ENCODE assay signal across 9 mouse cellular contexts in genomic region chr7:75594801-75595200, GRCm38 (mm10).
DNase-seq lines count a peak whose midpoint lies in the region; ATAC-seq lines count a peak whose summit lies in the region.
"Had no signal": no experiment of that assay in that cellular context is flagged by ENCODE, and none has a peak within 500 bp of the region (broad histone marks: within the 10 kb centered on the region; RNA-seq: fewer than 3 reads in every experiment).

No protein-coding gene starts in this region.

- peaks cover 14% of the 10 kb centered on the region for H3K36me3 ChIP-seq in kidney, embryonic 15.5 days
- no peaks in the 10 kb centered on the region for H3K36me3 ChIP-seq in liver, embryonic 11.5 days (ENCODE audit: control insufficient read depth, insufficient read depth, low read length)
- H3K36me3 ChIP-seq: limb, embryonic 13.5 days had no signal

- H3K4me2 ChIP-seq in kidney, embryonic 15.5 days, result no peak overlapping the region
- 0 out of 2 replicates have a peak overlapping the region, but pooled peaks have one; percentile 6 for H3K4me2 ChIP-seq in liver, embryonic 11.5 days
- H3K4me2 ChIP-seq: limb, embryonic 13.5 days had no signal

- H3K4me1 ChIP-seq in kidney, embryonic 15.5 days, result no peaks in the 10 kb centered on the region
- peaks cover 27% of the 10 kb centered on the region for H3K4me1 ChIP-seq in liver, embryonic 11.5 days (replicated peaks; ENCODE audit: control insufficient read depth, insufficient read depth, low read length)

- 70% methylated on average over 5 of the region's 5 CpGs for WGBS in kidney, embryonic 15.5 days
- WGBS in liver, embryonic 11.5 days, result 32% methylated on average over 5 of the region's 5 CpGs

- no peak overlapping the region for H3K27ac ChIP-seq in kidney, embryonic 15.5 days
- no peak overlapping the region for H3K27ac ChIP-seq in liver, embryonic 11.5 days (ENCODE audit: low read depth, low read length)
- H3K27ac ChIP-seq: limb, embryonic 13.5 days had no signal

- no peak overlapping the region for H3K9ac ChIP-seq in kidney, embryonic 15.5 days
- H3K9ac ChIP-seq in liver, embryonic 11.5 days (ENCODE audit: low read depth, low read length), result no peak overlapping the region
- H3K9ac ChIP-seq: limb, embryonic 13.5 days had no signal

- peak; percentile 16 for DNase-seq in kidney, postnatal 10 days
- peak; percentile 69 for DNase-seq in c-Kit-positive CD71-positive TER-119-positive erythroid progenitor cells, embryonic 14.5 days (ENCODE audit: low spot score)
- DNase-seq in liver, embryonic 11.5 days (ENCODE audit: low spot score), result no peak
- DNase-seq in lung, postnatal 4 days, result peak; percentile 69 to 82
- DNase-seq in adrenal gland, postnatal 25 days, result no peak
- no peak for DNase-seq in embryo, embryonic 10 days (ENCODE audit: low spot score)
- DNase-seq: right cerebral cortex, adult 18-20 months had no signal

- no peaks in the 10 kb centered on the region for H3K27me3 ChIP-seq in kidney, embryonic 15.5 days
- H3K27me3 ChIP-seq in liver, embryonic 11.5 days (replicated peaks; ENCODE audit: control insufficient read depth, insufficient read depth, low read length), result no peaks in the 10 kb centered on the region
- H3K27me3 ChIP-seq: limb, embryonic 13.5 days had no signal

- no peak for ATAC-seq in kidney, embryonic 15.5 days (replicated peaks; ENCODE audit: low FRiP score)
- ATAC-seq in liver, embryonic 11.5 days (replicated peaks; ENCODE audit: low FRiP score), result peak; percentile 73

- no peaks in the 10 kb centered on the region for H3K9me3 ChIP-seq in kidney, embryonic 15.5 days (replicated peaks)
- H3K9me3 ChIP-seq in liver, embryonic 11.5 days (ENCODE audit: control insufficient read depth, low read length), result no peaks in the 10 kb centered on the region
- H3K9me3 ChIP-seq: limb, embryonic 13.5 days had no signal

- no peak overlapping the region for H3K4me3 ChIP-seq in kidney, embryonic 15.5 days (replicated peaks)
- H3K4me3 ChIP-seq in liver, embryonic 11.5 days (ENCODE audit: low read depth, low read length), result no peak overlapping the region
- H3K4me3 ChIP-seq: limb, embryonic 13.5 days had no signal

Comparison
In these comparisons a context has a peak if more than half of its experiments do, and no peak if none do; other contexts are left out.
1. DNase-seq: peak in kidney, postnatal 10 days (single experiment), c-Kit-positive CD71-positive TER-119-positive erythroid progenitor cells, embryonic 14.5 days (single experiment) and lung, postnatal 4 days (2 of 2); none in liver, embryonic 11.5 days (single experiment), adrenal gland, postnatal 25 days (single experiment) and embryo, embryonic 10 days (single experiment).